Mouse (Mus musculus) stomach, embryonic 16.5 days (tissue): ENCODE results near the gene P3h4. TPM values are rescaled to one million over a fixed set of nuclear protein-coding genes. Genes with fewer than 3 reads are reported as not detected.

Experiments used
- ATAC-seq: fragments of 200-750 bp; cut with Nextera tagmentation; 2 replicates; pipeline ENCODE4 v1.8.0; 2017; ENCODE audit warnings: moderate number of reproducible peaks, moderate TSS enrichment; ENCODE audit not compliant: insufficient read depth, low FRiP score
- H3K27ac ChIP-seq: fragments of 300-500 bp; sonication (generic); 2 replicates; pipeline ENCODE4 v1.5.1; 2014; ENCODE audit warnings: low read length
- H3K27me3 ChIP-seq: fragments of 300-500 bp; sonication (generic); 2 replicates; pipeline ENCODE4 v1.6.1; 2014; ENCODE audit warnings: low read length, control low read depth, mixed read lengths; ENCODE audit not compliant: control insufficient read depth, insufficient read depth
- H3K36me3 ChIP-seq: fragments of 300-500 bp; sonication (generic); 2 replicates; pipeline ENCODE4 v1.6.1; 2014; ENCODE audit warnings: low read length; ENCODE audit not compliant: control insufficient read depth, insufficient read depth
- H3K4me1 ChIP-seq: fragments of 300-500 bp; sonication (generic); 2 replicates; pipeline ENCODE4 v1.6.1; 2014; ENCODE audit warnings: low read length, control low read depth, mixed read lengths; ENCODE audit not compliant: control insufficient read depth, insufficient read depth
- H3K4me2 ChIP-seq: fragments of 300-500 bp; sonication (generic); 2 replicates; pipeline ENCODE4 v1.6.1; 2014; ENCODE audit warnings: low read depth, low read length, mixed read lengths
- H3K4me3 ChIP-seq: fragments of 300-500 bp; sonication (generic); replicated peaks from 2 replicates; pipeline ENCODE4 v1.5.1; 2014; ENCODE audit warnings: mild to moderate bottlenecking, low read length
- H3K9ac ChIP-seq: fragments of 300-500 bp; sonication (generic); 2 replicates; pipeline ENCODE4 v1.6.1; 2014; ENCODE audit warnings: low read length
- H3K9me3 ChIP-seq: fragments of 300-500 bp; sonication (generic); replicated peaks from 2 replicates; pipeline ENCODE4 v1.6.1; 2016; ENCODE audit warnings: low read length, control low read depth; ENCODE audit not compliant: control insufficient read depth
- WGBS: fragments of 180-500 bp; shearing (Covaris S2); extraction: QIAGEN DNeasy Blood & Tissue Kit; methylation state at CpG from one replicate; pipeline ENCODE4 v1.1.7; 2014; 5-methylcytosine and 5-hydroxymethylcytosine counted together
- polyA plus RNA-seq: library from polyadenylated mRNA; unstranded; fragments of >200 nt; fragmentation: Nextera tagmentation; extraction: Ambion mirVana; gene quantifications from 2 replicates; pipeline ENCODE4 v1.2.1, GENCODE M21; 2015

Gene P3h4
- polyA plus RNA-seq, 1 experiment from 2014 or later, result 56.7 TPM

GRCm38 (mm10) chr11:100435678-100436246 is 21.1 kb upstream of the P3h4 start:
- 88% methylated on average over 9 of the region's 9 CpGs for WGBS
- Histone ChIP-seq H3K9me3 (no peaks in the 10 kb centered on the region), H3K36me3 (peaks cover 21% of the 10 kb centered on the region; the same call in 1 of the 2 replicates), H3K4me1 (peaks cover 8% of the 10 kb centered on the region; the same call in 1 of the 2 replicates), H3K4me2 (no peak overlapping the region), H3K27me3 (no peaks in the 10 kb centered on the region), H3K4me3 (no peak overlapping the region), H3K27ac (no peak overlapping the region), H3K9ac (no peak overlapping the region)
- ATAC-seq, result no peak

- 85% methylated on average over 5 of the region's 5 CpGs for WGBS
- H3K9ac ChIP-seq, result no peak overlapping the region
Observed at GRCm38 (mm10) chr11:100432002-100432401, 17.4 kb upstream of the P3h4 start.

DNA sequence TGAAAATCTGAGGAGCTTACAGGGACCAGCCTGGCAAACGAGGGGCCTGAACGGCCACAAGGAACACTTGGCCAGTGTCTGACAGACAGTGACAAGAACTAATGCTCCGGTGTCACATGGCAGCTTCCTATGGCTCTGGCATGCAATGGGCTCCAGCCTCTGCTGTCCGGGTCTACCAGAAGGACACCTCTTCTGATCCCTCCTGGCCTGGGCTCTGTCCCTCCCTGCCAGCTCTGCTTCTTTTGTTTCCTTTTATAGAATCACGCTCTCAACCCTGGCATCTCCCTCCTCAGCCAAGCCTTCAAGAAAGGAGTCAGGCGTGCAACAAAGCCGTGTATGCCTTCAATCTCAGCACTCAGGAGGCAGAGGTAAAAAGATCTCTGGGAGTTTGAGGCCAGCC is 15.4 kb upstream of the P3h4 start:
- Histone ChIP-seq H3K4me3 (no peak overlapping the region), H3K36me3 (0 out of 2 replicates have a peak, but pooled peaks cover 6% of the 10 kb centered on the region), H3K9me3 (no peaks in the 10 kb centered on the region), H3K27ac (no peak overlapping the region; the same call in 1 of the 2 replicates), H3K9ac (no peak overlapping the region), H3K4me1 (peaks cover 6% of the 10 kb centered on the region), H3K27me3 (no peaks in the 10 kb centered on the region), H3K4me2 (no peak overlapping the region)
- no peak for ATAC-seq
- 83% methylated on average over 7 of the region's 7 CpGs for WGBS

More at GRCm38 (mm10) chr11:100432002-100432401, 17.4 kb upstream of the P3h4 start:
- no peak for ATAC-seq
- H3K4me1 ChIP-seq, result peaks cover 3% of the 10 kb centered on the region; the same call in 1 of the 2 replicates
- H3K9me3 ChIP-seq, result no peaks in the 10 kb centered on the region
- no peak overlapping the region for H3K4me3 ChIP-seq
- H3K27me3 ChIP-seq, result no peaks in the 10 kb centered on the region
- H3K36me3 ChIP-seq, result 0 out of 2 replicates have a peak, but pooled peaks cover 13% of the 10 kb centered on the region
- no peak overlapping the region for H3K27ac ChIP-seq
- no peak overlapping the region for H3K4me2 ChIP-seq

DNA sequence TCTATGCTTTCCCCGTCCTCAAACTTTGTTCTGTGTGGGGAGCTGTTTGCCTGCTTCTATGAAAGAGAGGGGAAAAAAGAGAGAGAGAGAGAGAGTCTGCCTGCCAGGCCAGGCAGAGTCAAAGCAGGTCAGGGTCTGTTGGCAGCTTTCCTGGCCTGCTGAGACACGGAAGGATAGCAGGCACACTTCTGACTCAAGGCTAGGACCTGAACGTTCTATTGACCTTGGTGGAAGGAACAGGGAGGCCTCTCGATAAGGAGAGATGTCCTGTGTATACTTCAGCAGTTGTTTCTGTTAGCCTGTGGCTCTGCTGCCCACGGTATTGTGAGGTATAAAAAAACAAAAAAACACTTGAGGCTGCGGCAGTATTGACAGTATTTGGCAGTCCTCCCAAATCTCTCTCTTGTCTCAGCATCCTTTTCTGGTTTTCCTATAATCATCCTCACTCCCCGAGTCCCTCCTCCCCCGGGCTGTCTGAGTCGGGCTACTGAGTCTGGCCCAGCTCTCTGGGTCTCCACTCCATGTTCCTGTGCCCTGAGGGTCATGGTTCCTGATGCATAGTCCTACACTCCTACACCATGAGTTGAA is 14.1 kb upstream of the P3h4 start:
- ATAC-seq, result no peak

GRCm38 (mm10) chr11:100426820-100427219 is 12.2 kb upstream of the P3h4 start:
- no peak for ATAC-seq
- Histone ChIP-seq H3K4me1 (peaks cover 6% of the 10 kb centered on the region), H3K27ac (peak overlapping the region; percentile 18; the same call in 1 of the 2 replicates), H3K9me3 (no peaks in the 10 kb centered on the region), H3K27me3 (no peaks in the 10 kb centered on the region), H3K36me3 (no peaks in the 10 kb centered on the region), H3K4me2 (no peak overlapping the region), H3K4me3 (no peak overlapping the region), H3K9ac (no peak overlapping the region)
- WGBS, result 80% methylated on average over 3 of the region's 3 CpGs

More for the DNA sequence above, 14.1 kb upstream of the P3h4 start:
- 55% methylated on average over 9 of the region's 9 CpGs for WGBS
- no peaks in the 10 kb centered on the region for H3K9me3 ChIP-seq
- no peak overlapping the region for H3K4me2 ChIP-seq
- peaks cover 6% of the 10 kb centered on the region for H3K4me1 ChIP-seq
- peak overlapping the region; percentile 27; the same call in 1 of the 2 replicates for H3K27ac ChIP-seq
- H3K9ac ChIP-seq, result peak overlapping the region; percentile 48; the same call in 1 of the 2 replicates
- 0 out of 2 replicates have a peak, but pooled peaks cover 6% of the 10 kb centered on the region for H3K36me3 ChIP-seq
- no peaks in the 10 kb centered on the region for H3K27me3 ChIP-seq
- H3K4me3 ChIP-seq, result no peak overlapping the region

DNA sequence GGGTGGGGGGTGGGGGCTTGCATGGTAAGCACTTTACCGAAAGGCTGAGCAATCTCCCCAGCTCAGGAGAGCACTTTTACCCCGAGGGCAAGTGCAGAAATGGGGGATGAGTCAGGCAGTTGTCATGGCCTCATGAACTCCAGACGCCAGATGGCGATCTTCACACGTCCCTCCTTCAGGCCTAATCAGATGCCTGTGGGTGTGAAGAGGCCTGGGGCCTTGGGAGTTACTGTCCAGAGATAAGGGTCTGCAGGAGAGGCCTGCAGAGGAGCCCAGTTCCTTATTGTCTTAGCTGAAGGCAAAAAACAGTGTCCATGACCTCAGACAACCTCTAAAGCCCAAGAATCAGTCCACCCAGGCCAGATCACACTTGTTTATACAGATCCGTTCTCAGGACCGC is 11.2 kb upstream of the P3h4 start:
- Histone ChIP-seq H3K36me3 (no peaks in the 10 kb centered on the region), H3K27ac (peak overlapping the region; percentile 18; the same call in 1 of the 2 replicates), H3K4me3 (no peak overlapping the region), H3K4me2 (no peak overlapping the region), H3K9me3 (no peaks in the 10 kb centered on the region), H3K27me3 (no peaks in the 10 kb centered on the region), H3K9ac (peak overlapping the region; percentile 43), H3K4me1 (peaks cover 6% of the 10 kb centered on the region)
- peak; percentile 65; the same call in 1 of the 2 replicates for ATAC-seq
- WGBS, result 31% methylated on average over 7 of the region's 7 CpGs

DNA sequence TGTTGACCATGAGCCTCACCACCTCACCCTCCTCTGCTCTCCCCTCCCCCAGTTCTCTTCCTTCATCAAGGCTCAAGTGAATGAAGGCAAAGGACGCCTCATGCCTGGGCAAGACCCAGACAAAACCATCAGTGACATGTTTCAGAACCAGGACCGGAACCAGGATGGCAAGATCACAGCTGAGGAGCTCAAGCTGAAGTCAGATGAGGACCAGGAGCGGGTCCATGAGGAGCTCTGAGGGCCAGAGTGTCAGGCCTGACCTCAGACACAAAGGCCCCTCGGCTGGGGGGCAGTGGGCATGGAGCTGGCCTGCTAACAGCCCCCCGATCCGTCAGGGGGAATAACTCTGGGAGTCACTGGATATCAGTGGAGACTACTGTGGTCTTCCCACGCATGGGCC is 9.2 kb upstream of the P3h4 start:
- ATAC-seq, result no peak
- Histone ChIP-seq H3K9me3 (no peaks in the 10 kb centered on the region), H3K4me1 (peaks cover 4% of the 10 kb centered on the region), H3K27ac (no peak overlapping the region), H3K27me3 (no peaks in the 10 kb centered on the region), H3K9ac (no peak overlapping the region), H3K4me2 (no peak overlapping the region), H3K4me3 (no peak overlapping the region), H3K36me3 (no peaks in the 10 kb centered on the region)
- WGBS, result 93% methylated on average over 7 of the region's 7 CpGs

- ATAC-seq, result no peak
- no peak overlapping the region for H3K4me2 ChIP-seq
- 73% methylated on average over 8 of the region's 8 CpGs for WGBS
Observed at GRCm38 (mm10) chr11:100421537-100421936, 6.9 kb upstream of the P3h4 start.

More at GRCm38 (mm10) chr11:100421537-100421936, 6.9 kb upstream of the P3h4 start:
- Histone ChIP-seq H3K9me3 (no peaks in the 10 kb centered on the region), H3K4me1 (peaks cover 4% of the 10 kb centered on the region; the same call in 1 of the 2 replicates), H3K4me3 (no peak overlapping the region), H3K27ac (no peak overlapping the region), H3K27me3 (no peaks in the 10 kb centered on the region), H3K9ac (no peak overlapping the region), H3K36me3 (no peaks in the 10 kb centered on the region)
